Mouse (Mus musculus) thymus, postnatal 25 days (tissue): ENCODE data around the gene Unc5a.

ENCODE experiments used
- DNase-seq: peaks from one replicate; pipeline ENCODE4 v3.0.0; 2022

Unc5a gene

DNA sequence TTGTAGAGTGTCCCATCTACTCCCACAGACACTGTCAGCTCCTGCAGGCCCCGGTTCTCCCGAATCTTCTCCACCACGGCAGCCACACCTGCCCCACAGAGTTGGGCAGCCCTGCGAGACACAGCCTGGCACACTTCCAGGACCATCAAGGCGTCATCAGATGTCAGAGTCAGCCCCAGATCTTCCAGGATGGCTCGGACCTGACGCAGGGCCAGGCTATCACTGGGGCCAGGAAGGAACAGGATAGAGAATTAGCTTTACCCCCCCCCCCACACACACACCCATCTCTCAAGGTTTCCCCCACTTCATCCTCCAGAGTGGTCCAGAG, 57.2 kb downstream of the Unc5a start:
- DNase-seq = no peak

DNA sequence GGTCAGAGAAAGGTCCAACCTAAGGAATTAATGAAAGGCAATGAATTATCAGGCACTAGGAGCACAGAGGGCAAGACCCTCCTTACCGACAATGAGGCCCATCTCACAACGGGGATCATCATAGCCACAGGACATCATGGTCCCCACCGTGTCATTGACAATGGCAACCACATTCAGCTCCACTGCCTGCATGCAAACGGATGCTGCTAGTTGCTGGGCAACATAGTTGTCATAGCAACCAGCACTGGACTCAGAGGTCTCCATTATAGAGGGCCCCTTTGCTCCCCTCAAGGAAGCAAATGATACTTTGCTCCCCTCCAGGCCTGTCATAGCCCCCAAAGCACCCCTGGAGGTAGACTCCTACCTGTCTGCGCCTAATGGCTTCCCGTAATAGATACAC, 59.4 kb downstream of the Unc5a start:
- DNase-seq = no peak

DNA sequence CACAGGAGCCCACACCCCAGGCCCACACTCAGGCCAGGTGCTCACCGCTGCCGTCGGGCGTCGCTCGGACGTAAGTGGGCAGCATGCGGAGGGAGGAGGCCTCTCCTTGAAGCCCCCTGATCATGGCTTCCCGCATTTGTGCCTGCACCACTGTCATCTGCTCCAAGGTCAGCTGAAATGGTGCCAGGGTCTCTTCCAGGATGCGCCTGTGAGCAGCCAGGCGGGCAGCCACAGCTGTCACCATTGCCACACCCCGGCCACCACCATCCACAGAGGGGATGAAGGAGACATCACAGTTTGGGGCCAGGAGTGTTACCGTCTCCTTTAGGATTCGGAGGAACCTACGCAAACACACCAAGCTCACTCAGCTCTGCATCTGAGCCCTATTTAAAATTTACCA, 61.9 kb downstream of the Unc5a start:
- no peak for DNase-seq

DNA sequence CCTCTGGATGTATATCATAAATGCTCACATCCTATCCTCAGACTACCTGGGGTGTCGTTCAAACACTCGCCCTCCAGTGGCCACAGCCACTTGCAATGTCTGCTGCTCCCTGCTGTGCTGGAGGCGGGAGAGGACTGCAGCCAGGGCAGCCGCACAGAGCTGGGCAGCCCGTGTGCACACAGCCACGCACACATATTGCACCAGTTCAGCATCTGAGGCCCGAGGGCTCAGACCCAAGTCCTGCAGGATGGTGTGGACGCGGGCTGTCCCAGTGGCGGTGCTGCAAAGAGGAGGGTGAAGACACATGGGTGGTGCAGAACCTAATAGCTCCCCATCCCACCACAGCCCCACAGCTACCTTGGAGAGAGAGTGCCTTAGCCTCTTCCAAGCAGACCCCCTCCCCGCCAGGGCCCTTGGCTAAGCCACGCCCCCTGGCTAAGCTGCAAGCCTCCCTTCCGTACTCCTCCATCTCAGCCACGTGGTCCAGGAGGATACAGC, 62.8 kb downstream of the Unc5a start:
- DNase-seq = no peak

DNA sequence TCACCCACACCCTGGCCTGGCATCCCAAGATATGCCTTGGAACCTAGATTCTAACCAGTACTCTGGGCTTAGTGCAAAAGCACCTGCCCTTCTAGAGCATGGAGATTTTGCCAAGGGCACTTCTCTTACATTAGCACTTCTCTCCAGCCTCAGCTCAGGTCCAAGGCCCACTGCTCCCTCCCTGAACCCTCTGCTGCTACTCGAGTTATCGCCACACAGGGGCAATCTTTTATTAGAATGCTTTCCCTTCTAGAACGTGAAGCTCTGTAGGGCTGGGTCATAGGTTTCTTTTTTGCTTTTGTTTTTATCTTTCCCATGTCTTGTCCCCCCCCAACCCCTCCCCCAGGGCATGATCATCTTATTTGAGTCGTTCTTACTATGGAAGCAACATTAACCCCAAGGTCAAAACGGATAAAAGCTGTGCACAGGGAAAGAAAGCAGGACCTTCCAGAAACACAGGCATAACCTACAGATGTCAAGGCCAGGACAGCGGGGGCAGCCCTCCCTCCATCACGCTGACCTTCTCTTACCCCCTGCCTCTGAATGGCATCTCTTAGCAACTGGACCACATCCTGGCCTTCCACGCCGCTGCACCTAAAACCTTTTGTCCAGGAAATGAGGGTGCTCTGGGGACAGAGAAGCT, 64.6 kb downstream of the Unc5a start:
- no peak for DNase-seq

DNA sequence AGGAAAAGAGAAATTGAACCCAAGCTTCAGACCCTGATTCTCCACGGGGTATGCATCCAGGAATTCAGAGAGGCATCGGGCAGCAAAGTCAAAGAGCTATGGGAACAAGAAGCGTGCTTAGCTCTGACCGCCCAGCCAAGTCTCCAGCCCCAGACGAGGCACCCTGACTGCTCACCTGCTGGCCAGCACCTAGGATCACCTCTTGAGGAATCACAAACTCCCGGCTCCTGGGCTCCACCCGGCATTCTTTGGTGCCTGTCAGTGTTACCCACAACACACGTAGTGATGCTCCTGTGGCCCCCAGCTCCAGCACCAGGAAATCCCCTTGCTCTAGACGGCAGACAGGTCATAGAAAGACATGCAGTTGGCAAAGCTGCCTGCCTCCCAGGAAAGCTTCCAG, 65.2 kb downstream of the Unc5a start:
- DNase-seq = no peak

DNA sequence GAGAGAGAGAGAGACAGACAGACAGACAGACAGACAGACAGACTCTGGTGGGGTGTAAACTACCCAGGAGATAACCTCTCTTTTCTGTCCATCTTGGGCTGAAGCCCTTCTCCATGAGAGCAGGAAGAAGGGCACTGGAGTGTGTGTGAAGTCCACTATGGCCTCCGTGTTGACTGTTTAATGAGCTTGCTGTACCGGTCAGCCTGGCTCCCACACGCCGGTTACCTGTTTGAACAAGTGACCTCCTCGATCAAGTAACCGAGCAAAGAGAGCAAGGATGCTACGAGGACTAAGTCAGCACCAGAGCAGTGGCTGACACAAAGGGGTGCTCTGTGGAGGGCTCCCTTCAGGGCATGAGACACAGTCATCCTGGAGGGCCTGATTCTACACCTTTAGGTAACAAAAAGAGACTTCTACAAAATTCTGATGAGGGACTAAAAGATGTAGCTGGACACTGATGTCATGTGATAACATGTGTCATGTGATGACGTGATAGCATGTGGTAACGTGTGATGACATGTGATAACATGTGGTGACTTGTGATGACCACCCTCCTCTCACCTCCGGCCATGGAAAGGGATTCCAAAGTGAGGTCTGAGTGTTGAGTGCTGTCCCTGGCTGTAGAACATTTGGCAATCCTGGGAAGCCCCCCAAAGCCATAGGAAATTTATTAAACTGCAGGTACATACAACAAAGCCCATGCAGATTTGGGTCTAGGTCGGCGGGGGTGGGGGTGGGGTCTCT, 68.1 kb downstream of the Unc5a start:
- no peak for DNase-seq

DNA sequence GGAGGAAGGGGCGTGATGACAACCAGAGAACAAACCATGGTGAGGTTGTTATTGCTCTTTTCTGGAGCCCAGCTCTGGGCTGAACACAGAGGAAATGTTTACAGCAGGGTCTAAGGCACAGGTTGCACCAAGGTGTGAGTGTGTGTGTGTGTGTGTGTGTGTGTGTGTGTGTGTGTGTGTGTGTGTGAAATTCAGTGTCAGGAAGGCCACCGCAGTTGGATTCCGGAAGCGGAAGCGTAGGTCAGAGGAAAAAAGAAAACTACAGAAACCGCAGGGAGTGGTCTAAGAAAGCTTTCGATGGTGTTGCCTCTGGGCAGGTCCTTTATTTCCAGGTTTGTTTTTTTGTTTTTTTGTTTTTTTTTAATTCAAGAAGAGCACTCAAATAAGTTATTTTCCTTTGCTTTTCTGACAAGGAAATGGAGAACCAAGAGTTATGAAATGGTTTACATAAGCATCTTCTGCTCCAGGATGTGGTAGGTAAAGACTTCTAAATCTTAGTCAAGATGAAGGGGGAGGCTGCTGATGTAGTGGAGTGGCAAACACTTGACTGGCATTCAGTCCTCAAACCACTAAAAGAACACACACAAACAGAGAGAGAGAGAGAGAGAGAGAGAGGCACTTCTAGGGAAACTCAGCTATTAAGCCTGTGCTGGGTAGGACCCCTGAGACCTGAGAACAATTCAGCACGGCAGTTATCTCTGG, 68.8 kb downstream of the Unc5a start:
- DNase-seq = no peak

DNA sequence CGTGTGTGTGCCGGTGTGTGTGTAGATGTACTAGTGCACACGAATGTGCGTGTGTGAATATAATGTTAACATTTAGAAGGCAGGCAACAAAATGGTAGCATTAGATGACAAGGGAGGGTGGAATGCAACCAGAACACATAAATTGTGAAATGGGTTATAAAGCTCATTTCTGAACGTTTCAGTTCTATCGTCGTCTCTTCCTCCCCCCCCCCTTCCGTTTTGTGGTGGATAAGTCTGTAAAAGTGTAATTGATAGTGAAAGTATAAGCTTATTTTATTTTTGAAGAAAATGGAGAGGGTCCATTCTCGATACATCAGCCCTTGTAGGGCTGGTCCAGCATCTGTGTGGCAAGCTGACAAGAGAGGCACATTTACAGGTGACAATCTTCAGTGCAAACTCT, 69.5 kb downstream of the Unc5a start:
- DNase-seq = no peak

DNA sequence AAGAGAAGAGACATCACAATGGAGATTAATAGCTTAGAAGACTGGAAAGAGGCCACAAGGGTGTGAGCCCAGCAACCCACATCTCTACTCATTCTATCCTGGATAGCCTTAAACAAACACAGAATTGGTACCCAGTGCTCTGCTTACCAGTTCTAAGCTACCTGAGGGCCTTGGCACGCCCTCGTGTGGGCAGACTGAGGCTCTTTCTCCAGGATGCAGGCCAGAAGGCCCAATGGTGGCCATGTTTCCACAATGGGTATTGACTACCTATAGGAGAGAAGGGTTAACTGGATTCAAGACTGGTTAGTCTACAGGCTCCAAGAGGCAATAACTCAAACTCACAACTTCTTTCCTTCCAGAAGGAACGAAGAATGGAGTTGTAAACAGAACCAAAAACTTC, 70.0 kb downstream of the Unc5a start:
- DNase-seq = no peak

DNA sequence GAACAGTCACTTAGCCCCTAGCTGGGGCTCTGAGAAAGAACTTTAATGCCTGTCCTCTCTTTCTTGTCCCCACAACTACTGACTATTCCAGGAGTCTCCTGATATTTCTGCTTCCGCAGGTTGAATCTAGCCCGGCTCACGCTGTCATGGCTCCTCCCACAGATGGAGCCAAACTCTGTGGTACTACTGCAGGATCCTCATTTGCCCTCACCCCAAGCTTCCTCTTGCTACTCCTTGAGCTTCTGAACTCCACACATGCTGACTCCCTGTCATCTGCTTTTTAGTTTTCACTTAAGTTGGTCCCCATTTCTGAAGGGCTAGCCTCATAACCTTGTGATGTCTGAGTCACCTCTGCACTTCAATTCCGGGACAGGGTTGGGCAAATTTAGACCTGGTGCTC, 70.8 kb downstream of the Unc5a start:
- no peak for DNase-seq

DNA sequence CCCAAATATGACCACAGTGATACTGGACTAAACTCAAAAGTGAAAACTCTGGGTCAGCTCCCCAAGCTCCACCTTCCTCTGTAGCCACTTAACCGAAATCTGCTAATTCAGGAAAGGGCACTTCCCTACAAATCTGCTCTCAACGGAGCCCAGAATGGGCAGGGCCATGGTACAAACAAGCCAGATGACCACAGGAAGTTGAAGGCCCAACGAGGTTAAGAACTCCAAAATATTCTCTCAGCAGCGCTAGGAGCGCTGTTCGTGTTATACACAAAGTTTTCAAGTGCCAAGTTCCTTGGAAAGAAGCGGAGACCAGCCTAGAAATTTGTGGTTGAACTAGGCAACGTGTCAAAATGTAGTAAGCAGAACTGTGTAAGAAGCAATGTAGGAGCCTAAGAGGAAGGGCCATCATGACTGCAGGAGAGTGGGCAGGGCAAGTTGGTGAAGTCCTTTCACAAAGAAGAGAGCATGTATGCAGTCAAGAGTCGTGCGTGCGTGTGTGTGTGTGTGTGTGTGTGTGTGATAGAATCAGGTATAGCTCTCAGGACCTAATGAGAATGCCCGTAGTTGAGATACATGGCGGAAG, 72.1 kb downstream of the Unc5a start, which contains the start of gene Hk3:
TSS of gene Hk3 (minus strand) at position 192 of the 586 bp plus-strand sequence.
- no peak for DNase-seq

DNA sequence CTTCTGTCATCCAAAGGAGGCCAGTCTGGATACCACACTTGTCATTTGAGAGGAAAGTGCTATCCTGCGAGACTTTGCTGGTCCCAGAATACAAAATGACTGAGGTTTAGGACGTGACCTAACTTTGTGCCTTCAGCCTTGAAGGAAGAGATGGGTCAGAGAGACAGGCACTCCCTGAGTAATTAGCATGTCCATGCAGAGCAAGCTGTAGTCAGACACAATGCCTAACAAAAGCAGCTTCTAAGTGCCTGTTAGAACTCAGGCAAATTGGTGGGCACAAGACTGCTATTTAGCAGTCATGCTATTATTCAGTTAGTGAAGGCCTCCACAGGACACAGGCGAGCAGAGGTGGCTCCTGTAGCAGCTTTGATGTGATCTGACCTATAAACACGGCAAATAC, 73.0 kb downstream of the Unc5a start:
- no peak for DNase-seq

DNA sequence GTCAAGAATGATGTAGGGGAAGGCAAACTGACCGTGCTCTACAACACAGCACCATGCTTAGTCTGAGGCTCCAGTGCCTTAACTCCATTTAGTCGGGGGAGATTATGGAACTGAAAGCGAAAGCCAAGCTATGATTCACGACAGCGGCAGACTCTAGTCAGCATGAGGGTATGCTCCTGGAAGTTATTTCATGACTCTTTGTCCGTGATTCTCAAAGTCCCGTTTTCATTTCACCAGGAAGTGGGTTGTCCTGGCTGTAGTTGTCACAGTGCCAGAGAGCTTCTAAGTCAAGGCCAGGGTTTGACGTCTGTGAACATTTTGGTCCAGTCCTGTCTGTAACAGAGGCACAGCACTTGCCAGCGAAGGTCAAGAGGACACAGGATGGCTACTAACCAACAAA, 73.5 kb downstream of the Unc5a start:
- DNase-seq = no peak

DNA sequence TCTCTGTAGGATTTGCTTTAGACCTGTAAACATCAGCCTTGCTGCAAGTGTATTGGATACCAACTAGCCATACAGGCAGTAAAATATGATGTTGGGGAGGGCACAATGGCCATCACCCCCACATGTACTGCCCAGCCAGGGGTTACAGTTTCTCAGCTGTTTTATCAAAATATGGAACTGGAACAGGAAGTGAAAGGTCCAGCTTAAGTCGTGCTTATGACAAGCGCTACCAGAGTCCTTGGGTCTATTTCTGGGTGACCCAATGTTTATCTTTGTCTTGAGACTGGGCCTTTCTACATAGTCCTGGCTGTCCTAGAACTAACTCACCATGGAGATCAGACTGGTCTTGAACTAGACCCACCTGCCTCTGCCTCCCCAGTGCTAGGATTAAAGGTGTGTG, 75.0 kb downstream of the Unc5a start:
- no peak for DNase-seq

DNA sequence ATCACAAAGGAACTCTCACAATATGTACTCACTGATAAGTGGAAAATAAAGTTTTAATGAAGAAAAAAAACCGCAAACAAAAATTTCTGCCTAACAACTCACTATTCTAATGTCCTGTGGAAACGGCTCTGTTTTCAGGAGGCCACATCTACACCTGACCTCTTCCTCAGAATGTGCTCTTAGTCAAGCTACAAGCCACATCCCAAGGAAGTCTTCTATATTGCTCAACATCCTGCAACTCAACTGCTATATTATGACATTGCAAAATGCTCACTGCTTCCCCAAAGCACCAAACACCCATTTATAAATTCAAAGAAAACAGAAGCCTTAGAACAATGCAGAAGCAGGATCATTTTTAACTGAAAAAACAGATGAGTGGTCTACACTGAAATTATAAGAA, 90.8 kb downstream of the Unc5a start:
- no peak for DNase-seq

DNA sequence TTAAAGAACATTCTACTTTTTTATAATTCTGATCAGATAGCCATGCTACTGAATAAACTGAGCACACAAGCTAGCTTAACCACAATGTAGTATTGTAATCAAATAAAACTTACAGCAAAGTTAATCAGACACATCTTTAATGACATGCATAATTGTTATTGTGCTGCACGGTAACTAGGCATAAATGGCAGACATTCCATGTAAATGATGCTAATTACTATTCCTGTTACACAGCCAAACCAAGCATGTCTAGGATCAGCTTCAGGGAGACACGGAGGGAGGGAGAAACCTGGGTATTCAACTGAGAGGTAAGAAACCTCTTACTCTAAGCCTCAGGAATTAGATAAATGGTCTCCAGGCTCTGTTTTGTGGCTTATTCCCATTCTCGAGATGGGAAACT, 98.5 kb downstream of the Unc5a start:
- DNase-seq = no peak
